Mouse (Mus musculus): ENCODE results near the gene Apbb1.

The Apbb1 gene

DNA sequence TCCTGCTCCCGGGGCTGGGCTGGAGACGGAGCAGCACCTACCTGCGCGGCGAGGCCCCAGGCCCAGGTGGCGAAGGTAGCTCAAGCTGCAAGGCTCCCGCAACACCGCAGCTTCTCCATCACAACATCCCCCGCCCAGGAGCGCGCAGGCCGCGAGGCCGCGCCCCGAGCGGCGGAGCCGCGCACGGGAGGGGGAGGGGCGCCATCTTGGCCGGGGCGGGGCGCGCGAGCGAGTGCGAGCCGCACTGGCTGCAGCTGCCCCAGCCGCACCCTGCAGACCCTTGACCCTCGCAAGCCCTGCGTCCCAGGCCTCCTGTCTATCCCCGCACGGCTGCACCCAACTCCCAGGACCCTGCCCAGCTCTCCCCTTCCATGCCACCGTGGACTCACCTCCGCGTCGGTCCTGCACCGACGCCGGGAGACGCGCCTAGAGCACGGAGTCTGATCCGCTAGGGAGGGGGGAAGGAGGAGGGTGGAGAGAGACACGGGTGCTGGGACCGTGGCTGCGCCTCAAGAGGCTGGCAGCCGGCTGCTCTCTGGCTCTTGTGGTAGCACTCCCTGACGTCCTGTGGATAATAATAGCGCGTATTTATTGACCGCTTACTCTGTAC is at the start of gene Apbb1:
Apbb1 (minus strand) TSS at position 560 of the 610 bp plus-strand sequence.
- DNase-seq (ENCODE audit: low read depth, low spot score): no peak

GRCm38 (mm10) chr7:105628633-105629032 is 47.2 kb upstream of the Apbb1 start:
- no peak for DNase-seq (ENCODE audit: low read depth, low spot score)

GRCm38 (mm10) chr7:105625397-105625796 is 43.9 kb upstream of the Apbb1 start:
- no peak for DNase-seq (ENCODE audit: low read depth, low spot score)

- DNase-seq (ENCODE audit: low read depth, low spot score): no peak
These were observed 40.3 kb upstream of the Apbb1 start for GRCm38 (mm10) chr7:105621646-105622292.

DNA sequence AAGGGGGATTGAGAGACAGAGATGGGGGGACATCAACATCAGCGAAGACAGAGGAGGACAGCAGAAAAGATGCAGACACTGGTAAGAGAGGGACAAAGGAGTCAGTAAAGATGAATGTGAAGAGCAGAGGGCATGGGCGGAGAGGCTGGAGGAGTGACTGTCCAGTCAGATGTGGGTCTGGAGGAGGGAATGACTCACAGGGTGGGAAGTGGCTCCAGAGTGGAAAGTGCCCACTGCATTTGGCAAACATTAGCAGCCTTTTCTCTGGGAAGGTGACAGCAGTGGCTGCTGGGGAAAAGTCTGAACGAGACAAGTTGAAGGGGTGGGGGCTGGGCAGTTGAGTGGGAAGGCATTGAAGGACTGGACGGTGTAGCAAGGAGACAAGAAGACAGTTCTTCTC is 39.6 kb upstream of the Apbb1 start:
- no peak for DNase-seq (ENCODE audit: low read depth, low spot score)

DNA sequence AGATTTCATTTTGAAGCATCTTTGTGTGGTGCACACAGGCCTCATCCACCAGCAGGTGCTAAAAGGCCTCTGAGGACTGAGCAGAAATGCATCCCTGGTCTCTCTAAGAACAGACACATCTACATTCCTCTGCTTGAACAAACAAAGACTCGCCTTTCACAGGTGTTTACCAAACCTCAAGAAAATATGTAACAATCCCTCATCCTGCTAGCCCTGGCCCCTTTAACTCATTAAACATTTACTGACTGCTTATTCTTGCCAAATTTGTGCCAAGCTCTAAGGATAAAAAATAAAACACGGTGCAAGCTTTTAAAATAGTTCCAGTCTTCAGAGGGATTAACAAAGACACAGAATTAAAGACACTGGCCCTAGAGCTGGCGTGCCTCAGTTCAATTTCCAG is 38.2 kb upstream of the Apbb1 start:
- DNase-seq (ENCODE audit: low read depth, low spot score): no peak

DNA sequence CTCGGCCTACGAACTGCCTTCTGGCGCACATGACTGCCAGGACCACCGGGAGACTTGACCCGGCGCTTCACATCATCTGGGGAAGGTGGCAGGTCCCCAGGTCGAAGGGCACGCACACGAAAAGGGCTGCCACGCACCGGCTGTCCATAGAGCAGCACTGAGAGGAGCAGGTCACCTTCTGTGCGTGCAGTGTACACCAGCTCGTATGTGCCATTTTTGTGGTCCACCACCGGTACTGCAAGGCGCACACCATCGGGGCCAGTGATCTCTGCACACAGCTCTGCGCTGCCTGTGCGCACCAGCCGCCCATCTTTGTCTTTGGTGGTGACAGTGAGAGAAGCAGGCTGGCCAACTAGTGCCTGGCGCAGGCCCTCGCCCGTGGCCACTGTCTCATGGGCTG is 36.4 kb upstream of the Apbb1 start:
- DNase-seq (ENCODE audit: low read depth, low spot score): no peak

DNA sequence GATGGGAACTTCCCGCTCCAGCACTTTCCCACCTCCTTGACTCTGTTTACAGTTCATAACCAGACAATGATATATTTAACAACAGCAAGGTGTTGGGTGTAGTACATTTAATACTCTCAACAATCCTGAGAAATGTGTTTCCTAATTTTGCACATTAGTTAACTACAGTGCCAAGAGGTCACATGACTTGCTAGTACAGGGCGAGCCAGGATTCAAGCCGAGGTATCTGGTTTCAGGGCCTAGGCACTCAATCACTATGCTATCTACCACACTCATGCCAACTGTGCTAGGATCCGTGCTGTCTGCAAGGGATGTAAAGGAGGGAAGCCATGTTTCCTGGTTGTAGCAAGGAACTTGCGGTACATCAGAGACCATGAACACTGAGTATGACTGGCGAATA is 35.1 kb upstream of the Apbb1 start:
- no peak for DNase-seq (ENCODE audit: low read depth, low spot score)

DNA sequence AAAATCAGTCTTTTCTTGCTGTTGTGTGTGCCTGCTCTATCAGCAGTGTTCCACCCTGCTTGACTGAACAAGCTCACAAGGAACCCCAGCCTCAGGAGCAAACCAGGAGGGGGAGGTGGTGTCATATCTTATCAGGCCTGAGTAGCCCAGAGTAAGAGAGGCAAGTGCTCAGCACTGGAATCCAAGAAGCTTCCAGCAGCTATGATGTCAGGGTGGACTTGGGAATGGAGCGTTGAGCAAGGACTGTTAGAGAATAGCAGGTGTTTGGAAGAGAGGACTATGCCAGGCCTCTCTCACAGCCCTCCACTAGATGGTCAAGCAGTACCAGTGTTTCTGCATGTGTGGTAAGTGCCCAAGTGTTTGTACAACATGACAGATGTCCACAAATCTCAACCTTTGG is 34.3 kb upstream of the Apbb1 start:
- DNase-seq (ENCODE audit: low read depth, low spot score): no peak

- no peak for DNase-seq (ENCODE audit: low read depth, low spot score)
These were observed 32.9 kb upstream of the Apbb1 start for GRCm38 (mm10) chr7:105614400-105614799.

- no peak for DNase-seq (ENCODE audit: low read depth, low spot score)
These were observed 30.3 kb upstream of the Apbb1 start for GRCm38 (mm10) chr7:105611767-105612166.

DNA sequence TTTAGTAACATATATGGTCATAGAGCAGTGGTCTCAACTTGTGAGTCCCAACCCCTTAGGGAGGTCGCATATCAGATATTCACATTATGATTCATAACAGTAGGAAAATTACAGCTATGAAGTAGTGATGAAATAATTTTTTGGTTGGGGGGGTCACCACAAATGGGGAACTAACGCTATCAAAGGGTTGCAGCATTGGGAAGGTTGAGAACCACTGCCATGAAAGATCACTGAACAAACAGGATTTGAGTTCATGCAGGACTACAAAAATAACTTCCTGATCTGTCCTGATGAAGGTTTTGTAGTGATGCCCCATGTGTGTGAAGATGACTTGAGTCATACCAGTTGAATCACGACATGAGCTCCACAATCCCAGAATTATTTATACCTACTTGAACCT is 27.0 kb upstream of the Apbb1 start:
- DNase-seq (ENCODE audit: low read depth, low spot score): no peak

GRCm38 (mm10) chr7:105602860-105603623 is 21.6 kb upstream of the Apbb1 start:
- DNase-seq (ENCODE audit: low read depth, low spot score): no peak

DNA sequence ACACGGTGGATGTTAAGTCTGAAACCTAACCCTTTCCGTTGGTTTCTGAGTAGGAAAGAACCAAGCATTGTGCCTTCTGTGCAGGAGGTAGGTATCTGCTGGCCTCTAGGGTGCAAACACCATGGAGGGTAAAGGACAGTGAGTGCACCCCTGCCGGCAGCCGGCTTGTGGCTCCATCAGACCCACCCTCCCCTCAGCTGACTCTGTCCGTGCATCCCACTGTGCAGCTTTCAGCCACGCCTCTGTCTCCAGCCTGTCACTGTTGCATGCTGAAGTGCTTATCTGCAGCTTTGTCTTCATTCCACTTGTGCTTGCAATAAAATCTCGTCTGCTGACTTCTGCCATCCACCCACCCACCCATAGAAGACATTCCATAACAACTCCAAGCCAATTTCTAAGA is 8.6 kb upstream of the Apbb1 start:
- DNase-seq (ENCODE audit: low read depth, low spot score): no peak

GRCm38 (mm10) chr7:105588325-105588912 is 7.0 kb upstream of the Apbb1 start:
- no peak for DNase-seq (ENCODE audit: low read depth, low spot score)

DNA sequence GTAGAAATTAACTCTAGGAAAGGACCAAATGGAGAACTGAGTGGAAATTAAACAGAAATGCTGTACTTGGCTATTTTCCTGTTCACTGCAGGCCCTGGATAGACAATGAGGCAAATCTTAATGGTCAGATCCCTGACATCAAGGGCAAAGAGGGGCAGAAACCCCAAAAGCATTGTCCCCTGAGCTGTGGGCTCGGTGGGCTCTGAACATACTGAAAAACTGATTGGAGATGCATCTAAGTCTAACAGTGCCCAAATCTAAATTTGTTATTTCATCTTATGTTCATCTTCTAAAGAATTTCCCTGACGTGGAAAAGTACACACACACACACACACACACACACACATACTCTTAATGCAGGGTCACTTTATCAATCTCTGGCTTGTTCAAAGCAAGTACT is 506 bp upstream of the Apbb1 start:
- DNase-seq (ENCODE audit: low read depth, low spot score): no peak

DNA sequence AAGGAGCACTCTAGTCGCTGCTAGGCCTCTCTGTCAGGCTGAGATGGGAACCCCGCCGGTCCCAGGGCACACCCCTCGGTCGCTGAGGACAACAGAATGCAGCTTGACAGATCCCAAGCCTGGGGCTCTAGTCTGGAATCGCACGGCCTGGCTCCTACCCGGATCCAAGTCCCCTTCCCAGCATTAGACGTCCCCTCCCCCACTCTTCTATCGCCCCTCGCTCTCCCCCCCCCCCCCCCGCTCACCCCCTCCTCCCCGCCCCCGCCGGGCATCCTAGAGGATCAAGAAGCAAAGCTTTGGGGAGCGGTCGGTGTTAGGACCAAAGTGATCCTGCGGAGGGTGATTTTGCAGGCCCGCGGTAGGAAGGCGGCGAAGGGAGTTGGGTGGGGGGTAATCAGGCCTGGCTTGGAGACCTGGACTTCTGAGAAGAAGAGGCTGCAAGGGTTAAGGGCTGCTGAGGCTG is 795 bp downstream of the Apbb1 start:
- no peak for DNase-seq (ENCODE audit: low read depth, low spot score)

GRCm38 (mm10) chr7:105578481-105578880 is 3.0 kb downstream of the Apbb1 start:
- no peak for DNase-seq (ENCODE audit: low read depth, low spot score)

DNA sequence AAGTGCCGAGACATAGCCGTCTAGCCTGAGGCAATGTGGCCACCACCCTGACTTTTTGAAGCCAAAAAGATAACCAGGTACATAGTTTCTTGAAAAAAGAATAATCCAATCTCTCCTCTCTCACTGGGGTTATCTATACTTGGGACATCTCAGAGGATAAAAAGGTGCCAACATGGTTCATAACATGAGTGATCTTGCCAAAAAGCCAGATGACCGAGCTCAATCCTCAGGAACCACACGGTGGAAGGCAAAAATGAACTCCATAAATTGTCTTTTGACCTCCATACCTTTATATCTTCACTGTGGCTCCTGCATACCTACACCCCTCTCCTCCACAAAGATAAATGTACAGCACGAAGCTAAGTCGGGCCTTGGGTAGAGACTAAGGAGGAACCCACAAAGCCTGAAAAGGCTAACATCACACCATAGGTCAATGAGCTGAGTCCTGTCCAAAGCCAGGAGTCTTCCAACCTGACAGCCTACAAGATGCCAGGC is 4.0 kb downstream of the Apbb1 start:
- no peak for DNase-seq (ENCODE audit: low read depth, low spot score)

DNA sequence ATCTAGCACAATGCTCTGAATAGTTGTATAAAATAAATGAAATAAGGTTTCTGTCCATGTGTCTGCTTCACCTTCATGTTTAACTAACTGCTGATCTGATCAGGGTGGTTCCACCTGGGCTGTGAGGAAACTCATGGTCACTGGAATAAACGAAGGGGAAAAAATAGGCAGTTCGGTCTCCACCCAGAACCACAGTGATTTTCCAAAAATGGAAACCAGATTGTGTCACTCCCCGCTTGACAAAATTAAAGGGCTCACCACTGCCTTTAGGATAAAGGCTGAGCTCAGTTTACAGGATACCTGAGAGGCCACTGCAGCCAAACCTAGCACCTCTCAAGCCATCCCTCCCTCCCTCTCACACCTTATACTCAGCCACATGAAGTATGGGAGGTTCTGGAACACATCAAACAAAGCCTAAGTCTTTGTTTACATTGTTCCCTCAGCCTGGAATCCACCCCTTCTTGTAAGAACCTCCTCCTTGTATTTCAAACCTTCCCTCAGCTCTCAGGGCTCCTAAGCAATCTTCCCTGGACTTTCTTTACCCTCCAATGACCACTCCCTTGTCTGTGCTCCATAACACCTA is 5.2 kb downstream of the Apbb1 start:
- no peak for DNase-seq (ENCODE audit: low read depth, low spot score)

GRCm38 (mm10) chr7:105574537-105574936 is 6.9 kb downstream of the Apbb1 start:
- no peak for DNase-seq (ENCODE audit: low read depth, low spot score)

DNA sequence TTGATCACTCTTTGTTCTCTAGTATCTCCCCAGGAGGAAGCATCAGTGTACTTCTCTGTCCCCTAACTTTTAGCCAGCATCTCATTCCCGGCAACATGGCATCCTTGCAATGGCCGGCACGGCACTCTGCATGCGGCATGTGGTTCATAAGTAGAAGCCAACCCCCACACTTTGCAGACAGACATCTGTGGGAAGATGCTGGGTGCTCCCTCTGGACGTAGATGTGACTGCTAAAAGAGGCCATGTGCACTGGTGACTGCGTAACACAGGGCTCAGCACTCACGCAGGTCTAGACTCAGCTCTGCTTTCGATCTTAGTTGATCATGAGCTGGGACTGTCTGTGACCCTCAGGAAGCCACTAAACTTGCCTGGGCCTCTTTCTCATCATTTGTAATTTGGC is 8.5 kb downstream of the Apbb1 start:
- no peak for DNase-seq (ENCODE audit: low read depth, low spot score)

All from brain, embryonic 18.5 days (tissue).